Mouse (Mus musculus): ENCODE measurements around the gene Ubac1. TPM values are rescaled to one million over a fixed set of nuclear protein-coding genes. Genes with fewer than 3 reads are reported as not detected.
A peak's percentile ranks its signal among the peaks of the same experiment; 100 is the strongest.

Ubac1 gene
- polyA plus RNA-seq, 1 experiment from 2014 or later, result 488 TPM

DNA sequence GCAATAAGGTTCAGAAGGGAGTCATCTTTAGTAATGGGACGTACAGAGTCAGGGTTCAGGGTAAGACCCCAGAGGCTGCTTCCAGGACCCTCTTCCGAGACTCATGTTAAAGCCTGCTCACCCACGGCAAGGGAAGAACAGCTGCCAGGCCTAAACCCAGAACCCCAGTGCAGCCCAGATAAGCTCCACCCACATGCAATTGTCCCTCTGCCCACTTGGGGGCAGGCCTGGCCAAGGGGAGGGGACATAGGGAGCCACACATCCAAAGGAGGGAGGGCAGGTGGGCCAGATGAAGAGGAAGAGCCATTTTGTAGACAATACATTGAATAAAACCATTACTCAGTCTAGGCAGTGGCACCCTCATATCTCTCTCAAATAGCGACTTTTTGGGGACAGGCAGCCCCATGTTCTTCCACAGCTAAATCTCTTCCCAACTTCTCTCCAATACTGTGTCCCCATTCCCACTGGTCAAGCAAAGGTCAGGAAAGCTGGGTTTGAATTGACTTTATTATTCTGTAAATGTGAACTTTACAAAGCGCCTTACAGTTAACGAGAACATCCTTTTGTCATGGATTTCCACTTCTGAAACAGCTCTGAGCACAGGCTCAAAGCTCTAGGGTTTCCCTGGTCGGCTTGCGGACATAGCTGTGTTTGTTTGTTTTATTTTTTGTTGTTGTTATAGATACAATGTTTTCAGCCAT, 33.6 kb upstream of the Ubac1 start:
- 42% methylated on average over 8 of the region's 8 CpGs for WGBS (ENCODE audit: insufficient replicate concordance)
- peak; percentile 73 for ATAC-seq (ENCODE audit: low read depth)

DNA sequence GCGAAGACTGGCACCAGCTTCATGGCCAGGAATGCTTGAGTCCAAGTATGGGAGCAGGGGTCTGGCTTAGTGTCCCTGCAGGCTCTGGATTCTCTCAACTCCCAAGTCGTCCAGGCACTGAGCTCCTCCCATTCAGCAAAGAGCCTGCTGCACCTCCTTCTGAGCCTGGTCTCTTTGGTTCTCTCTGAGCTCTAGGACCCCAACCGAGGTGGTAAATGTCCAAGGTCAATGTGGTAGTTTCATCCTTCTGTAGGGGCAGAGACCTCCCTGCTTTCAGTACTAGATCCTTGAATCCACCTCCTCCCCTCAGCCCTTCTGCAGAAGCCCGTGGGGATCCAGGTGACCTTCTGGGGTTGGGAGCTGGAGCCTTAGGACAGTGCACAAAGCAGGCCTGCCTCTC, 31.3 kb upstream of the Ubac1 start:
- H3K4me1 ChIP-seq (replicated peaks), result peaks cover 27% of the 10 kb centered on the region
- ATAC-seq (ENCODE audit: low read depth) (no peak), DNase-seq (no peak)
- H3K9me3 ChIP-seq (replicated peaks), result no peaks in the 10 kb centered on the region
- no peak overlapping the region for H3K9ac ChIP-seq
- H3K4me2 ChIP-seq, result no peak overlapping the region
- H3K27me3 ChIP-seq, result peaks cover 4% of the 10 kb centered on the region; the same call in 1 of the 2 replicates
- H3K4me3 ChIP-seq (replicated peaks), result no peak overlapping the region
- H3K27ac ChIP-seq, result no peak overlapping the region
- 38% methylated on average over 4 of the region's 4 CpGs for WGBS (ENCODE audit: insufficient replicate concordance)
- H3K36me3 ChIP-seq, result no peaks in the 10 kb centered on the region

More for the DNA sequence above, 33.6 kb upstream of the Ubac1 start:
- peak; percentile 68 for DNase-seq
- no peaks in the 10 kb centered on the region for H3K36me3 ChIP-seq
- H3K4me3 ChIP-seq (replicated peaks), result no peak overlapping the region
- no peaks in the 10 kb centered on the region for H3K9me3 ChIP-seq (replicated peaks)
- no peak overlapping the region for H3K27ac ChIP-seq
- 0 out of 2 replicates have a peak, but pooled peaks cover 3% of the 10 kb centered on the region for H3K27me3 ChIP-seq
- H3K9ac ChIP-seq, result no peak overlapping the region
- H3K4me2 ChIP-seq, result no peak overlapping the region
- peaks cover 15% of the 10 kb centered on the region for H3K4me1 ChIP-seq (replicated peaks)

DNA sequence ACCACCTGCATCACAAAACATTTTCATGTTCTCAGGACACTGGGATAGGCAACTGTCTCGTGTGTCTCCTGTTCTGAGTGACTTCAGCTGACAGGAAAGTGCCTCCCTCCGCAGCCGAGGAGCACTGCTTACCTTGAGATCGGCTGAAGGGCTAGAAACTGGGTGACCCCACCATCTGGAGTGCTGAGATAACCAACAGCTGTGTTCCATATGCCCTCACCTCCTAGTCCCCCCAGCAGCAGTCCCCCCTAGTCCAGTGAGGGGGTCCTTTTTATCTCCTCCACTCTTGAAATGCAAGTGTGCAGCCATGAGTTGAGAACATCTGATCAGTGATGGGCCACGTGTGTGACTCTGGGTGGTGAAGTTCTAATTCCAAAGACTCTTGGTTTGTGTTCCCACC, 27.3 kb upstream of the Ubac1 start:
- Histone ChIP-seq H3K4me2 (no peak overlapping the region; the same call in 1 of the 2 replicates), H3K27me3 (peaks cover 8% of the 10 kb centered on the region; the same call in 1 of the 2 replicates), H3K4me3 (replicated peaks) (no peak overlapping the region), H3K9ac (peak overlapping the region; percentile 39), H3K27ac (peak overlapping the region; percentile 52; the same call in 1 of the 2 replicates), H3K4me1 (replicated peaks) (peaks cover 18% of the 10 kb centered on the region), H3K36me3 (no peaks in the 10 kb centered on the region), H3K9me3 (replicated peaks) (no peaks in the 10 kb centered on the region)
- peak; percentile 42 for DNase-seq
- ATAC-seq (ENCODE audit: low read depth), result peak; percentile 87
- 15% methylated on average over 5 of the region's 5 CpGs for whole genome bisulfite sequencing (ENCODE audit: insufficient replicate concordance)

DNA sequence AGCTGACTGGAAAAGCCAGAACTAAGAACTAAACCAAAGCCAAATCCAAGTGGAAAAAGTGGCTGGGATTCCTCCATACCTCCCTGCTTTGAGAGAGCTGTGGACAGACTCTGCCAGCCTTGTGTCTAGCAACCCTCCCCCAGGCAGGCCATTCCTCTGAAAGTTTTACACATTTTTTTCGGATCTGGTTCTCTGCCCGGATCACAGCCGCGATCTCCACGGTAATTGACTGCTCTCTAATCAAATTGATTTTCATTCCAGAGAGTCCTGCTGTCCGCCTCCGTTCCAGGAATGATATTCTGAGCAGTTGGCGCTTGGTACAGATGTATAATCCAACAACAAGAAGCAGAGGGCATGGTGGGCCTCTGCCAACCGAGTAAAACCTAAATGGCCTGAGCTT, 22.7 kb upstream of the Ubac1 start:
- Histone ChIP-seq H3K9ac (no peak overlapping the region), H3K4me3 (replicated peaks) (no peak overlapping the region), H3K27ac (no peak overlapping the region), H3K9me3 (replicated peaks) (no peaks in the 10 kb centered on the region), H3K4me2 (no peak overlapping the region), H3K4me1 (replicated peaks) (peaks cover 56% of the 10 kb centered on the region), H3K27me3 (peaks cover 14% of the 10 kb centered on the region), H3K36me3 (no peaks in the 10 kb centered on the region)
- DNase-seq (no peak), ATAC-seq (ENCODE audit: low read depth) (no peak)
- WGBS (ENCODE audit: insufficient replicate concordance), result 84% methylated on average over 9 of the region's 9 CpGs

DNA sequence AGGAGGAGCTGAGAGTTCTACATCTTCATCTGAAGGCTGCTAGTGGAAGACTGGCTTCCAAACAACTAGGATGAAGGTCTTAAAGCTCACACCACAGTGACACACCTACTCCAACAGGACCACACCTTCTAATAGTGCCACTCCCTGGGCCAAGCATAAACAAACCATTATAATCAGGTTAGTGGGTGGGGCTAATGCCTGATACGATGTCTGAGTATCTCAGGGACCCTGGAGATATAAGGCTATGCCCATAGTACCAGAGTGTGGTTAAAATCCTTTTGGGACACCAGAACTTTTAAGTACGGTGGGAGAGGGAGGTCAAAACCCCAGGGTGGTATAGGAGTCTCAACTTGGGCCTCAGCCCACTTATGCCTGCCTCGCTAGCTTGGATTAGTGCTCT, 21.1 kb upstream of the Ubac1 start:
- peaks cover 12% of the 10 kb centered on the region for H3K27me3 ChIP-seq
- no peak overlapping the region for H3K4me2 ChIP-seq
- ATAC-seq (ENCODE audit: low read depth) (peak; percentile 47), DNase-seq (no peak)
- no peak overlapping the region for H3K27ac ChIP-seq
- H3K9me3 ChIP-seq (replicated peaks), result no peaks in the 10 kb centered on the region
- peaks cover 56% of the 10 kb centered on the region for H3K4me1 ChIP-seq (replicated peaks)
- H3K36me3 ChIP-seq, result no peaks in the 10 kb centered on the region
- H3K9ac ChIP-seq, result no peak overlapping the region
- 60% methylated on average over 3 of the region's 3 CpGs for WGBS (ENCODE audit: insufficient replicate concordance)
- H3K4me3 ChIP-seq (replicated peaks), result no peak overlapping the region

DNA sequence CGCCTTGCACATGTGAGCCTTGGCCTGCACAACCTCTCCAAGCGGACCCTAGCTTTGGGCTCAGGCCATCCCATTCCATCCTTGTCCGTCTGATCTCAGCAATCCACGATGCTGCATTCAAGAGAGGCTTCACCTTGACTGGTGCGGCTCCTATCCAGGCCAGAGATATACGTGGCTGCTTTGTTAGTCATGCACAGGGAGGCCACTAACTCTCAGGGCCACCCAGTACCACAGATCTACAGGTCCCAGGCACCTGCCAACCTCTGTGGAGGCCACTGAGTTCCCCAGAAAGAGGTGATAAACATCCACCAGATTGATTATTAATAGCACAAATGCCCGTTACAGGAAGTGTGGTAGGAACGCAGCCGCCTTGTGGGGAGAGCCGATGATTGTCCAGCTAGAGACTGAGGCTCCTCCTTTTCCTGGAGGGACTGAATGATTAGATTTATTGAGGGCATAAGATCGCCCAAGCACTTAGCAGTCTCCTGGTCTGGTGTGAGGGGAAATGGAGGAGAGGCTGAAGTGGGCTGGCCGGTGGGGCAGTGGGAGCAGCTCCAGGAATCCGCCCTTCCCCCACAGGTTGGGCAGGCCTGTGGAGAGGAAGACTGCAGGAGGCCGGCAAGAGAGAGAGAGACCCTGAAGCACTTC, 19.7 kb upstream of the Ubac1 start:
- 0 out of 2 replicates have a peak overlapping the region, but pooled peaks have one; percentile 34 for H3K9ac ChIP-seq
- peaks cover 10% of the 10 kb centered on the region for H3K27me3 ChIP-seq
- H3K4me3 ChIP-seq (replicated peaks), result no peak overlapping the region
- H3K4me1 ChIP-seq (replicated peaks), result peaks cover 70% of the 10 kb centered on the region
- no peaks in the 10 kb centered on the region for H3K9me3 ChIP-seq (replicated peaks)
- no peak overlapping the region for H3K27ac ChIP-seq
- DNase-seq (no peak), ATAC-seq (ENCODE audit: low read depth) (no peak)
- no peak overlapping the region for H3K4me2 ChIP-seq
- H3K36me3 ChIP-seq, result no peaks in the 10 kb centered on the region
- 25% methylated on average over 14 of the region's 14 CpGs for WGBS (ENCODE audit: insufficient replicate concordance)

DNA sequence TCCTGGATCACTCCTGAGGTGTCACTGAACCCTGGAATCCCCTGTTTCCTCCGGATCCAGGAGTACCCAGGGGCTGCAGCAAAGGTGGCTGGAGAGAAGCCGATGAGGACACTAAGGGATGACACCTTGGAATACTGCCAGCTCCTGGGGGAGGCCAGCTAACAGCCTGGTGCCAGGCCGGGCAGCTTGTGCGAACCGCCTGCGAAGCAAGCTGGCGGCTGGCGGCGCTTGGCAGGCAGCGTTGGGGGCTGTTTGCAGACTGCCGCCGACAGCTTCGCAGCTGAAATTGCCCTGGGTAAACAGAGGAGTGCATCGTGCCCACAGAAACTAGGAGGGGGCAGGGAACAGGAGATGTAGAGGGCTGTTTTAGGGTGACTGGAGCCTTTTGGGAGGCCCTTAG, 18.4 kb upstream of the Ubac1 start:
- 65% methylated on average over 14 of the region's 14 CpGs for WGBS (ENCODE audit: insufficient replicate concordance)
- H3K4me3 ChIP-seq (replicated peaks), result no peak overlapping the region
- no peak overlapping the region for H3K9ac ChIP-seq
- no peak for DNase-seq
- no peak overlapping the region for H3K27ac ChIP-seq
- peaks cover 83% of the 10 kb centered on the region for H3K4me1 ChIP-seq (replicated peaks)
- no peak overlapping the region for H3K4me2 ChIP-seq
- no peaks in the 10 kb centered on the region for H3K9me3 ChIP-seq (replicated peaks)
- no peaks in the 10 kb centered on the region for H3K36me3 ChIP-seq
- ATAC-seq (ENCODE audit: low read depth), result no peak
- peaks cover 10% of the 10 kb centered on the region for H3K27me3 ChIP-seq

DNA sequence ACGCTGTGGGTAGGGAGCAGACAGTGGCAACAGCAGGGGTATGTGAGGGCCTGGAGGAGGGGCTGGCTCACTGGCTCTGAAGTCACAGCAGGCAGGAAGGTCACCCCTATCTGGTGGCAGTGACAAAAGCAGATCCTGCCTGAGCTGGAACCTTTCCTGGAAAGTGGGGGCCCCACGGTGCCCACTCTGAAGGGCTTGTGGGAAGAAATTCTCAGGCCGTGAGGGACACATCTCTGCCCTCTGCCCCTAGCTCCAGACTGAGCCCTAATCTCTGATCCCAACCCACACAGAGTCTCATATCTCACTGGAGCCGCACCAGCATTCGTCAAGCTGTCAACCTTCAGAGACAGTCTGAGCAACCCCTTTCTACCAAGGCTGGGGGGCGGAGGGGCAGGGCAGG, 15.8 kb upstream of the Ubac1 start:
- no peaks in the 10 kb centered on the region for H3K9me3 ChIP-seq (replicated peaks)
- H3K9ac ChIP-seq, result peak overlapping the region; percentile 67
- peak overlapping the region; percentile 49 for H3K4me2 ChIP-seq
- H3K27ac ChIP-seq, result peak overlapping the region; percentile 87
- no peak overlapping the region for H3K4me3 ChIP-seq (replicated peaks)
- DNase-seq (peak; percentile 73), ATAC-seq (ENCODE audit: low read depth) (peak; percentile 91)
- peaks cover 10% of the 10 kb centered on the region for H3K27me3 ChIP-seq
- peaks cover 85% of the 10 kb centered on the region for H3K4me1 ChIP-seq (replicated peaks)
- no peaks in the 10 kb centered on the region for H3K36me3 ChIP-seq
- 16% methylated on average over 6 of the region's 6 CpGs for WGBS (ENCODE audit: insufficient replicate concordance)

DNA sequence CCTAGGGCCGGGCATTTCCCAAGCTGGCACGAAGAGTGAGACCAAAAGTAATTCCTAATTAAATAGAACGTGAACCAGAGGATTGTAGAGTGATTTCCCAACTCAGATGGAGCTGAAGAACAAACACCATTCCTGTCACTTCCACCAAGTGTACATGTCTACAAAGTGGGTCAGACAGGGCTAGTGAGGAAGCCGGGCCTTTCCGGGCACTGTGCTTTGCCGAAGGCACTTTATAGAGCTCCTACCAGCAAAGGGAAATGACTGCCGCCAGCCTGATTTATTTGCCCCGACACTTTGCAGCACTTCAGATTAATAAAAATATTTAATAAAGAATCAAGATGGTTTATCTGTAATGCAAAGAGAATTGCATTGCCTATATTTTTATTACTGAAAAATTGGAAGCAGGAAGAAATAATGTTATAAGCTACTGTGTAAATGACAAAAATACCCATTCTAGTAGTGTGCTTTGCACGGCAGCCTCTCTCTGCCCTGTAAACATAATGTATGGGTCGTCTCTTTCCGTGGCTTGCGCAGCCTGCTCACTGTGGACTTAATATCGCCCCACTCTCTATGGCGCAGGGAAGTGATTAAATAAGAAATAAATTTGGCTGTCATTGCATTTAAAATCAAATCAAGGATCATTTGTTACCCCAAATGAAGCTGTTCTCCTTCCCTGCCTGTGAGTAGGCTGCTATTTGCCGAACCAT, 12.9 kb upstream of the Ubac1 start:
- Histone ChIP-seq H3K9me3 (replicated peaks) (no peaks in the 10 kb centered on the region), H3K4me2 (no peak overlapping the region), H3K4me1 (replicated peaks) (peaks cover 62% of the 10 kb centered on the region), H3K36me3 (no peaks in the 10 kb centered on the region), H3K9ac (no peak overlapping the region), H3K4me3 (replicated peaks) (no peak overlapping the region), H3K27ac (peak overlapping the region; percentile 87; the same call in 1 of the 2 replicates), H3K27me3 (peaks cover 5% of the 10 kb centered on the region; the same call in 1 of the 2 replicates)
- WGBS (ENCODE audit: insufficient replicate concordance), result 85% methylated on average over 15 of the region's 15 CpGs
- DNase-seq (no peak), ATAC-seq (ENCODE audit: low read depth) (no peak)

DNA sequence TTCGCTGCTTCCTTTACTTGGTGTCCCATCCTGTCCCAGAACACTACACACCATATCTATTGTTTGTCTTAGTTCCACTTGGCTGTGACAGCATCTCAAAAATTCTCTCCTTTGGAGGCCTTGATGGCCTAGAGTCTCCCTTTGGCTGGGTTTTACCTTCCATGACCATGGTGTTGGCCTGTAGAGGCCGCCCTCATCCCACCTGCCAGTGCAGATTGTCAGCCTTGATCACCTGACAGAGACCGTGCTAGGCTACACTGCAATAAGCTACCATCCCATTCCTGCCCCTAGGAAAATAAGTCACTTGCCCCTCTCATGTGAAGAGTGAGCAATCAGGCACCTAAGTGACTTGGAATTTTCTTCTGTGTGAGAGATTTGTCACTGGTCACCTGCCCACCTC, 8.7 kb upstream of the Ubac1 start:
- no peaks in the 10 kb centered on the region for H3K36me3 ChIP-seq
- H3K9me3 ChIP-seq (replicated peaks), result no peaks in the 10 kb centered on the region
- no peak overlapping the region for H3K27ac ChIP-seq
- DNase-seq (no peak), ATAC-seq (ENCODE audit: low read depth) (peak; percentile 70; the same call in 1 of the 2 replicates)
- peaks cover 13% of the 10 kb centered on the region; the same call in 1 of the 2 replicates for H3K27me3 ChIP-seq
- no peak overlapping the region for H3K4me2 ChIP-seq
- no peak overlapping the region for H3K4me3 ChIP-seq (replicated peaks)
- 38% methylated on average over 3 of the region's 3 CpGs for WGBS (ENCODE audit: insufficient replicate concordance)
- H3K4me1 ChIP-seq (replicated peaks), result peaks cover 19% of the 10 kb centered on the region
- H3K9ac ChIP-seq, result no peak overlapping the region

All from liver, embryonic 13.5 days (tissue).